Mouse (Mus musculus): ENCODE measurements around the gene Tmprss11c. TPM values are rescaled to one million over a fixed set of nuclear protein-coding genes. Genes with fewer than 3 reads are reported as not detected.
"Not testable (repeated sequence)": the region's sequence is repeated elsewhere in the genome, so short reads cannot be mapped to it uniquely, and the experiment has no call there.

Tmprss11c gene
- not detected for polyA plus RNA-seq (2012; fragmentation: generic; extraction: Trizol)

- no peak within 1 kb of the TSS for H3ac ChIP-seq (ENCODE audit: control insufficient read depth, insufficient read length)
- no peak within 1 kb of the TSS for H3K4me3 ChIP-seq
- H3K4me2 ChIP-seq (ENCODE audit: low read depth): no peak within 1 kb of the TSS
- no peaks in the 10 kb centered on the region for H3K36me3 ChIP-seq (ENCODE audit: control insufficient read depth, insufficient read depth)
- no peaks in the 10 kb centered on the region for H3K27me3 ChIP-seq (ENCODE audit: control insufficient read depth, insufficient read depth, insufficient read length)
- TF ChIP-seq E2F4 (IDR thresholded peaks at IDR 0.05; ENCODE audit: insufficient read depth) (no peak), SRF (IDR thresholded peaks at IDR 0.05; ENCODE audit: control insufficient read depth, insufficient read length, low read depth) (no peak), MAX (IDR thresholded peaks at IDR 0.05; ENCODE audit: low read depth) (no peak), TCF3 (IDR thresholded peaks at IDR 0.05; ENCODE audit: insufficient read length, low read depth) (no peak), REST (IDR thresholded peaks at IDR 0.05; ENCODE audit: insufficient read depth, insufficient read length) (no peak), TCF12 (IDR thresholded peaks at IDR 0.05; ENCODE audit: insufficient read depth, poor library complexity, severe bottlenecking) (no peak)
- H3K79me2 ChIP-seq (ENCODE audit: control insufficient read depth, insufficient read depth): no peaks in the 10 kb centered on the region
Measured at GRCm38 (mm10) chr5:86289208-86289607, at the start of gene Tmprss11c. Gene Tmprss11c (minus strand): TSS chr5:86289308.

- not testable (repeated sequence) for H3K36me3 ChIP-seq (ENCODE audit: control insufficient read depth, insufficient read depth); H3ac ChIP-seq (ENCODE audit: control insufficient read depth, insufficient read length); H3K4me2 ChIP-seq (ENCODE audit: low read depth); H3K27me3 ChIP-seq (ENCODE audit: control insufficient read depth, insufficient read depth, insufficient read length); H3K4me3 ChIP-seq; H3K79me2 ChIP-seq (ENCODE audit: control insufficient read depth, insufficient read depth)
Measured at GRCm38 (mm10) chr5:86318018-86318956, 29.2 kb upstream of the Tmprss11c start.

- Histone ChIP-seq H3K36me3 (ENCODE audit: control insufficient read depth, insufficient read depth) (no peaks in the 10 kb centered on the region), H3K4me2 (ENCODE audit: low read depth) (no peak overlapping the region), H3ac (ENCODE audit: control insufficient read depth, insufficient read length) (no peak overlapping the region), H3K27me3 (ENCODE audit: control insufficient read depth, insufficient read depth, insufficient read length) (no peaks in the 10 kb centered on the region), H3K4me3 (no peak overlapping the region), H3K79me2 (ENCODE audit: control insufficient read depth, insufficient read depth) (no peaks in the 10 kb centered on the region)
- TF ChIP-seq POLR2AphosphoS2 (IDR thresholded peaks at IDR 0.05; ENCODE audit: insufficient read length, low read depth): no peak
- peak in 1 of 3 experiments; percentile 29 for TF ChIP-seq MYOD1 (IDR thresholded peaks at IDR 0.05; ENCODE audit: control insufficient read depth in 1 of 3, insufficient read length in 2 of 3, low read depth in 2 of 3)
Measured at GRCm38 (mm10) chr5:86306116-86306515, 17.0 kb upstream of the Tmprss11c start.

GRCm38 (mm10) chr5:86303877-86304276 is 14.8 kb upstream of the Tmprss11c start:
- TF ChIP-seq CEBPB (IDR thresholded peaks at IDR 0.05; ENCODE audit: insufficient read depth, poor library complexity, severe bottlenecking) (no peak), MYOG (IDR thresholded peaks at IDR 0.05; ENCODE audit: control insufficient read depth in 1 of 3, insufficient read depth in 1 of 3, insufficient read length in 2 of 3, low read depth in 2 of 3) (no peak), POLR2AphosphoS2 (IDR thresholded peaks at IDR 0.05; ENCODE audit: insufficient read length, low read depth) (no peak), TCF3 (IDR thresholded peaks at IDR 0.05; ENCODE audit: insufficient read length, low read depth) (no peak), REST (IDR thresholded peaks at IDR 0.05; ENCODE audit: insufficient read depth, insufficient read length) (no peak), MAX (IDR thresholded peaks at IDR 0.05; ENCODE audit: low read depth) (no peak), USF1 (IDR thresholded peaks at IDR 0.05; ENCODE audit: low read depth) (no peak), MYOD1 (IDR thresholded peaks at IDR 0.05; ENCODE audit: control insufficient read depth in 1 of 3, insufficient read length in 2 of 3, low read depth in 2 of 3) (no peak), POLR2A (IDR thresholded peaks at IDR 0.05; ENCODE audit: insufficient read length, low read depth) (no peak), E2F4 (IDR thresholded peaks at IDR 0.05; ENCODE audit: insufficient read depth) (no peak), SRF (IDR thresholded peaks at IDR 0.05; ENCODE audit: control insufficient read depth, insufficient read length, low read depth) (no peak), TCF12 (IDR thresholded peaks at IDR 0.05; ENCODE audit: insufficient read depth, poor library complexity, severe bottlenecking) (no peak)
- Histone ChIP-seq H3K79me2 (ENCODE audit: control insufficient read depth, insufficient read depth) (no peaks in the 10 kb centered on the region), H3K4me2 (ENCODE audit: low read depth) (no peak overlapping the region), H3ac (ENCODE audit: control insufficient read depth, insufficient read length) (no peak overlapping the region), H3K36me3 (ENCODE audit: control insufficient read depth, insufficient read depth) (no peaks in the 10 kb centered on the region), H3K4me3 (no peak overlapping the region), H3K27me3 (ENCODE audit: control insufficient read depth, insufficient read depth, insufficient read length) (no peaks in the 10 kb centered on the region)

- no peak overlapping the region for H3K4me3 ChIP-seq
- no peak overlapping the region for H3ac ChIP-seq (ENCODE audit: control insufficient read depth, insufficient read length)
- H3K27me3 ChIP-seq (ENCODE audit: control insufficient read depth, insufficient read depth, insufficient read length): no peaks in the 10 kb centered on the region
- H3K36me3 ChIP-seq (ENCODE audit: control insufficient read depth, insufficient read depth): no peaks in the 10 kb centered on the region
- no peak overlapping the region for H3K4me2 ChIP-seq (ENCODE audit: low read depth)
- TF ChIP-seq MYOD1 (IDR thresholded peaks at IDR 0.05; ENCODE audit: control insufficient read depth in 1 of 3, insufficient read length in 2 of 3, low read depth in 2 of 3) (no peak), TCF12 (IDR thresholded peaks at IDR 0.05; ENCODE audit: insufficient read depth, poor library complexity, severe bottlenecking) (no peak), SRF (IDR thresholded peaks at IDR 0.05; ENCODE audit: control insufficient read depth, insufficient read length, low read depth) (no peak), E2F4 (IDR thresholded peaks at IDR 0.05; ENCODE audit: insufficient read depth) (no peak), MAX (IDR thresholded peaks at IDR 0.05; ENCODE audit: low read depth) (no peak)
- no peaks in the 10 kb centered on the region for H3K79me2 ChIP-seq (ENCODE audit: control insufficient read depth, insufficient read depth)
Measured at GRCm38 (mm10) chr5:86246559-86246958, 42.5 kb downstream of the Tmprss11c start.
